Mouse (Mus musculus): ENCODE results near the gene Ms4a2. TPM values are rescaled to one million over a fixed set of nuclear protein-coding genes. Genes with fewer than 3 reads are reported as not detected.

Gene Ms4a2
- polyA plus RNA-seq, 1 experiment from 2014 or later, result 0.29 TPM

DNA sequence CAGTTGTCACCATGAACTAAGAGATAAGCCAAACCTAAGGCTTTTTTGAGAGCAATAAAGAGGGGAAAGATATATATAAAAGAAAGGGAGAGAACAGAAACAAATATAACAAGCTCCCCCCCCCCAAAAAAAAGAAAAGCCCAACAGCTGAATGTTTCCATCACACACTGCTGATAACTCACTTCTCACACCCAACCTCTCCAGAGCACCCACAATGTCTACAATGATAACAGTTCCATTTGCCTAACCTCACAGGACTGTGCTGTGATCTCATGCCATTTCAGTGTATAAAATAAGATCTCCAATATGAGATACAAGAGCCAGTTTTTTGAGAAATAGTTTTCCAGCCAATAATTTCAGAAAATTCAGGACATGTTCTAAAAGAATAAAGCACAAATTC, 5.5 kb downstream of the Ms4a2 start:
- no peak overlapping the region for H3K27ac ChIP-seq
- no peaks in the 10 kb centered on the region for H3K27me3 ChIP-seq (replicated peaks)
- no peak overlapping the region for H3K9ac ChIP-seq
- no peak overlapping the region for H3K4me3 ChIP-seq
- H3K36me3 ChIP-seq, result no peaks in the 10 kb centered on the region
- H3K4me2 ChIP-seq (replicated peaks), result no peak overlapping the region
- no peaks in the 10 kb centered on the region for H3K9me3 ChIP-seq
- no peaks in the 10 kb centered on the region for H3K4me1 ChIP-seq
- ATAC-seq (ENCODE audit: low FRiP score, low read depth), result no peak

DNA sequence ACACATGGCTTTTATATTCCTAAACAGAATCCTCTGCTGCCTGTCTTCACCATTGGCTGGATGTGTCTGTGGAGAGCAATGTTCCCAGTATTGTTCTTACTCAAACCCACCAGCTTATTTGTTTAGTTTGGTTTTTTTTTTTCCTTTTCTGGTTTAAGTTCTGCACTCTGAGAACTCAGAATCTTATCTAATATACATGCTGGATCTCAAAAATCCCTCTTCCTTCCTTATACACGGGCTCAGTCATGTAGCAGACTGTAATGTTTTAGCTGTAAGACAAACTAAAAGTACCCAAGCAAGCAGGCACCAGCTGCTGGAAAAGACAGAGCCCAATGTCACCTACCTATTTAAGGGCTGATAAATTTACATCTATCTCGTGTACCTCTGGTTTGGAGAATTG, 8.7 kb downstream of the Ms4a2 start:
- no peaks in the 10 kb centered on the region for H3K27me3 ChIP-seq (replicated peaks)
- WGBS, result 68% methylated on average over 2 of the region's 2 CpGs
- no peaks in the 10 kb centered on the region for H3K4me1 ChIP-seq
- no peaks in the 10 kb centered on the region for H3K36me3 ChIP-seq
- no peak for ATAC-seq (ENCODE audit: low FRiP score, low read depth)
- no peak overlapping the region for H3K4me3 ChIP-seq
- no peak overlapping the region for H3K9ac ChIP-seq
- H3K4me2 ChIP-seq (replicated peaks), result no peak overlapping the region
- no peak overlapping the region for H3K27ac ChIP-seq
- H3K9me3 ChIP-seq, result no peaks in the 10 kb centered on the region

GRCm38 (mm10) chr19:11613776-11614443, 9.6 kb downstream of the Ms4a2 start:
- Histone ChIP-seq H3K4me1 (no peaks in the 10 kb centered on the region), H3K27ac (no peak overlapping the region), H3K27me3 (replicated peaks) (no peaks in the 10 kb centered on the region), H3K9ac (no peak overlapping the region), H3K9me3 (no peaks in the 10 kb centered on the region), H3K4me2 (replicated peaks) (no peak overlapping the region), H3K36me3 (no peaks in the 10 kb centered on the region), H3K4me3 (no peak overlapping the region)
- WGBS, result 74% methylated on average over 8 of the region's 8 CpGs
- ATAC-seq (ENCODE audit: low FRiP score, low read depth), result no peak

DNA sequence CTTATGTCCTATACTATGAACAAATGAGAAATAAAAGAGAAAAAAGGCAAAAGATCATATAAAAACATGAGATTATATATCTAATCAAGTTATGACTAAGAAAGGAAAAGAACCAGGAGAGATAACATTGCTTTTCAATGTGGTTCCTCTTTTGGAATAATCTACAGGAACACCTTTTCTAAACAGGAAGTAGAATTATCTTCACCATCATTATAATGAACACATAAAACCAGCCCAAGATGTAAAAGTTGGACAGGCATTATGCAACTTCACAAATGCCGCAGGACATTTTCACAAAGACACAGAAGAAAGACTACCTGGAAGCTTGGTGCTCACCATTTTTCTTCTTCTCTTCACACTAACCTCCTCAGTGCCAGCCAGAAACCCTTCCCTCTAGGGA, 10.4 kb downstream of the Ms4a2 start:
- H3K27ac ChIP-seq, result no peak overlapping the region
- no peaks in the 10 kb centered on the region for H3K4me1 ChIP-seq
- H3K4me2 ChIP-seq (replicated peaks), result no peak overlapping the region
- no peaks in the 10 kb centered on the region for H3K36me3 ChIP-seq
- H3K4me3 ChIP-seq, result no peak overlapping the region
- no peaks in the 10 kb centered on the region for H3K27me3 ChIP-seq (replicated peaks)
- 94% methylated on average over 1 of the region's 1 CpGs for WGBS
- ATAC-seq (ENCODE audit: low FRiP score, low read depth), result no peak
- no peak overlapping the region for H3K9ac ChIP-seq
- H3K9me3 ChIP-seq, result no peaks in the 10 kb centered on the region

DNA sequence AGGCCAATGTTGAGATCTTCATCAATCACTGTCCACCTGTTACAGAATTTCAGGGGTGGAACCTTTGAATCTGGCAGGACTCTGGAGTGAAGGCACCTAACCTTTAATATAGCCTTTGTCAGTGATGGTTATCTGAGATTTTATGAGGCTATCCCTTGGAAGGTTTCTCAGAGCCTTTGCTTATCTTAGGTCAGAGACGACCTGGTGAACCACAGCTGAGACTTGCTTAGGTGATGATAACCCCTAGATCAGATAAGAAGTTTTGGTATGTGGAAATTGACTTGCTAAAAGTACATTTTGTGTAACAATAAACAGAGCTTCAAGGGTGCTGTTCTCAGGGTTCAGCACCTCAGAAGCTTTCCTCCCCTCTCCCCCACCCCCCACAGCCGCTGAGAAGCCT, 11.2 kb downstream of the Ms4a2 start:
- Histone ChIP-seq H3K4me3 (no peak overlapping the region), H3K27ac (no peak overlapping the region), H3K9ac (no peak overlapping the region), H3K27me3 (replicated peaks) (no peaks in the 10 kb centered on the region), H3K9me3 (no peaks in the 10 kb centered on the region), H3K36me3 (no peaks in the 10 kb centered on the region), H3K4me1 (no peaks in the 10 kb centered on the region), H3K4me2 (replicated peaks) (no peak overlapping the region)
- no peak for ATAC-seq (ENCODE audit: low FRiP score, low read depth)
- WGBS, result 73% methylated on average over 2 of the region's 2 CpGs

GRCm38 (mm10) chr19:11611541-11611945, 12.0 kb downstream of the Ms4a2 start:
- no peak overlapping the region for H3K27ac ChIP-seq
- H3K9ac ChIP-seq, result no peak overlapping the region
- no peaks in the 10 kb centered on the region for H3K36me3 ChIP-seq
- no peaks in the 10 kb centered on the region for H3K9me3 ChIP-seq
- no peaks in the 10 kb centered on the region for H3K27me3 ChIP-seq (replicated peaks)
- no peak overlapping the region for H3K4me3 ChIP-seq
- WGBS, result 33% methylated on average over 6 of the region's 6 CpGs
- no peaks in the 10 kb centered on the region for H3K4me1 ChIP-seq
- no peak overlapping the region for H3K4me2 ChIP-seq (replicated peaks)
- peak; percentile 69 for ATAC-seq (ENCODE audit: low FRiP score, low read depth)

- Histone ChIP-seq H3K27me3 (replicated peaks) (no peaks in the 10 kb centered on the region), H3K4me1 (no peaks in the 10 kb centered on the region), H3K4me2 (replicated peaks) (no peak overlapping the region), H3K36me3 (no peaks in the 10 kb centered on the region), H3K9me3 (no peaks in the 10 kb centered on the region), H3K27ac (no peak overlapping the region), H3K9ac (no peak overlapping the region), H3K4me3 (no peak overlapping the region)
- WGBS, result 23% methylated on average over 1 of the region's 1 CpGs
- no peak for ATAC-seq (ENCODE audit: low FRiP score, low read depth)
These were observed 15.3 kb downstream of the Ms4a2 start for GRCm38 (mm10) chr19:11608172-11608571.

- Histone ChIP-seq H3K4me2 (replicated peaks) (no peak within 1 kb of the TSS), H3K4me3 (no peak within 1 kb of the TSS), H3K27ac (no peak within 1 kb of the TSS), H3K9ac (no peak within 1 kb of the TSS), H3K27me3 (replicated peaks) (no peaks in the 10 kb centered on the region), H3K9me3 (no peaks in the 10 kb centered on the region), H3K36me3 (no peaks in the 10 kb centered on the region), H3K4me1 (no peaks in the 10 kb centered on the region)
- no peak for ATAC-seq (ENCODE audit: low FRiP score, low read depth)
- WGBS, result 92% methylated on average over 2 of the region's 2 CpGs
These were observed 18.9 kb downstream of the Ms4a2 start, which contains the start of gene Ms4a6d for GRCm38 (mm10) chr19:11604603-11605002. Gene Ms4a6d, minus strand, starts transcription at chr19:11604849.

GRCm38 (mm10) chr19:11602026-11602425, 21.5 kb downstream of the Ms4a2 start:
- H3K36me3 ChIP-seq, result no peaks in the 10 kb centered on the region
- no peak for ATAC-seq (ENCODE audit: low FRiP score, low read depth)
- WGBS, result 94% methylated on average over 2 of the region's 2 CpGs
- no peaks in the 10 kb centered on the region for H3K9me3 ChIP-seq
- no peak overlapping the region for H3K9ac ChIP-seq
- no peak overlapping the region for H3K27ac ChIP-seq
- no peak overlapping the region for H3K4me3 ChIP-seq
- H3K27me3 ChIP-seq (replicated peaks), result no peaks in the 10 kb centered on the region
- no peaks in the 10 kb centered on the region for H3K4me1 ChIP-seq
- H3K4me2 ChIP-seq (replicated peaks), result no peak overlapping the region

- no peak overlapping the region for H3K27ac ChIP-seq
- ATAC-seq (ENCODE audit: low FRiP score, low read depth), result no peak
- H3K36me3 ChIP-seq, result no peaks in the 10 kb centered on the region
- no peaks in the 10 kb centered on the region for H3K4me1 ChIP-seq
- no peak overlapping the region for H3K9ac ChIP-seq
- no peaks in the 10 kb centered on the region for H3K27me3 ChIP-seq (replicated peaks)
- 94% methylated on average over 3 of the region's 3 CpGs for WGBS
- H3K4me3 ChIP-seq, result no peak overlapping the region
- no peak overlapping the region for H3K4me2 ChIP-seq (replicated peaks)
- H3K9me3 ChIP-seq, result no peaks in the 10 kb centered on the region
These were observed 22.2 kb downstream of the Ms4a2 start for GRCm38 (mm10) chr19:11601349-11601748.

GRCm38 (mm10) chr19:11589891-11590449, 33.5 kb downstream of the Ms4a2 start:
- no peak overlapping the region for H3K4me3 ChIP-seq
- WGBS, result 83% methylated on average over 2 of the region's 2 CpGs
- H3K36me3 ChIP-seq, result no peaks in the 10 kb centered on the region
- no peaks in the 10 kb centered on the region for H3K27me3 ChIP-seq (replicated peaks)
- H3K9ac ChIP-seq, result no peak overlapping the region
- H3K27ac ChIP-seq, result no peak overlapping the region
- no peaks in the 10 kb centered on the region for H3K9me3 ChIP-seq
- H3K4me1 ChIP-seq, result no peaks in the 10 kb centered on the region
- ATAC-seq (ENCODE audit: low FRiP score, low read depth), result no peak
- H3K4me2 ChIP-seq (replicated peaks), result no peak overlapping the region

GRCm38 (mm10) chr19:11589205-11589604, 34.3 kb downstream of the Ms4a2 start:
- Histone ChIP-seq H3K4me1 (no peaks in the 10 kb centered on the region), H3K27ac (no peak overlapping the region), H3K4me3 (no peak overlapping the region), H3K36me3 (no peaks in the 10 kb centered on the region), H3K4me2 (replicated peaks) (no peak overlapping the region), H3K27me3 (replicated peaks) (no peaks in the 10 kb centered on the region), H3K9ac (no peak overlapping the region), H3K9me3 (no peaks in the 10 kb centered on the region)
- ATAC-seq (ENCODE audit: low FRiP score, low read depth), result no peak
- 78% methylated on average over 4 of the region's 4 CpGs for WGBS

GRCm38 (mm10) chr19:11574965-11575364, 48.6 kb downstream of the Ms4a2 start:
- Histone ChIP-seq H3K4me2 (replicated peaks) (no peak overlapping the region), H3K4me1 (no peaks in the 10 kb centered on the region), H3K27ac (no peak overlapping the region), H3K4me3 (no peak overlapping the region), H3K27me3 (replicated peaks) (no peaks in the 10 kb centered on the region), H3K9ac (no peak overlapping the region), H3K36me3 (no peaks in the 10 kb centered on the region), H3K9me3 (no peaks in the 10 kb centered on the region)
- 86% methylated on average over 8 of the region's 8 CpGs for WGBS
- ATAC-seq (ENCODE audit: low FRiP score, low read depth), result no peak
